Mouse (Mus musculus) lung, embryonic 16.5 days (tissue): ENCODE measurements around the gene Cmip. TPM values are rescaled to one million over a fixed set of nuclear protein-coding genes. Genes with fewer than 3 reads are reported as not detected.

ENCODE experiments used
- ATAC-seq: fragments of 200-750 bp; cut with Nextera tagmentation; 2 replicates; pipeline ENCODE4 v1.8.0; 2017; ENCODE audit warnings: low read depth, mild to moderate bottlenecking, moderate library complexity
- H3K27ac ChIP-seq: fragments of 300-500 bp; sonication (generic); 2 replicates; pipeline ENCODE4 v1.5.1; 2014; ENCODE audit warnings: mild to moderate bottlenecking, control low read depth, low read length
- H3K27me3 ChIP-seq: fragments of 300-500 bp; sonication (generic); 2 replicates; pipeline ENCODE4 v1.6.1; 2014; ENCODE audit warnings: low read depth, low read length, mixed read lengths; ENCODE audit not compliant: control insufficient read depth, insufficient read depth
- H3K36me3 ChIP-seq: fragments of 300-500 bp; sonication (generic); 2 replicates; pipeline ENCODE4 v1.6.1; 2014; ENCODE audit warnings: low read length; ENCODE audit not compliant: control insufficient read depth, insufficient read depth
- H3K4me1 ChIP-seq: fragments of 300-500 bp; sonication (generic); replicated peaks from 2 replicates; pipeline ENCODE4 v1.6.1; 2014; ENCODE audit warnings: low read length, mixed read lengths; ENCODE audit not compliant: control insufficient read depth, insufficient read depth
- H3K4me2 ChIP-seq: fragments of 300-500 bp; sonication (generic); 2 replicates; pipeline ENCODE4 v1.6.1; 2014; ENCODE audit warnings: low read depth, low read length, control low read depth
- H3K4me3 ChIP-seq: fragments of 300-500 bp; sonication (generic); 2 replicates; pipeline ENCODE4 v1.5.1; 2014; ENCODE audit warnings: mild to moderate bottlenecking, low read length, control low read depth
- H3K9ac ChIP-seq: fragments of 300-500 bp; sonication (generic); 2 replicates; pipeline ENCODE4 v1.6.1; 2014; ENCODE audit warnings: low read length, control low read depth
- H3K9me3 ChIP-seq: fragments of 300-500 bp; sonication (generic); 2 replicates; pipeline ENCODE4 v1.6.1; 2016; ENCODE audit warnings: low read length; ENCODE audit not compliant: control insufficient read depth
- WGBS: fragments of 180-500 bp; shearing (Covaris S2); extraction: QIAGEN DNeasy Blood & Tissue Kit; methylation state at CpG from one replicate; pipeline ENCODE4 v1.1.7; 2014; 5-methylcytosine and 5-hydroxymethylcytosine counted together
- polyA plus RNA-seq: library from polyadenylated mRNA; unstranded; fragments of >200 nt; fragmentation: Nextera tagmentation; extraction: Ambion mirVana; gene quantifications from 2 replicates; pipeline ENCODE4 v1.2.1, GENCODE M21; 2015

The Cmip gene
- polyA plus RNA-seq, 1 experiment from 2014 or later = 11.3 TPM

DNA sequence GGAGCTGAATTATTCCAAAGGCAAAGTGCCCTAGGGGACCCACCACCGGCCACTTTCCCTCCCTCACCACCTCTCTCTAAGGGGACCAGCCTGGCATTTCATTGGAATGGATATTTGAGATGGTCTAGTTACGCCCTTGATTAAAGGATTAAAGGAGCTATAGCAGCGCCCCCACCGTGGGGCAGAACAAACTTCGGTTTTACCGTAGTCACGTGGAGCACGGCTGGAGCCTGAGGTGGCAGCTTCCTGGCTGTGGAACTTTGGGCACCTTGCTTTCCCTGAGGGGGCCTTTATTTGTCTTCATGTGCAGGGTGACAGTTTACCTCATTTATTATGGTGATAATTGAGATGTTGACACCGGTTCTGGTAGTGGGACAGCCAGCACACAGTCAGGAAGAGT, 4.8 kb downstream of the Cmip start:
- Histone ChIP-seq H3K36me3 (no peaks in the 10 kb centered on the region), H3K27ac (no peak overlapping the region), H3K4me1 (peaks cover 56% of the 10 kb centered on the region), H3K4me2 (peak overlapping the region; percentile 70), H3K4me3 (0 out of 2 replicates have a peak overlapping the region, but pooled peaks have one; percentile 84), H3K9ac (no peak overlapping the region), H3K27me3 (no peaks in the 10 kb centered on the region), H3K9me3 (no peaks in the 10 kb centered on the region)
- 36% methylated on average over 9 of the region's 9 CpGs for WGBS
- ATAC-seq = no peak

DNA sequence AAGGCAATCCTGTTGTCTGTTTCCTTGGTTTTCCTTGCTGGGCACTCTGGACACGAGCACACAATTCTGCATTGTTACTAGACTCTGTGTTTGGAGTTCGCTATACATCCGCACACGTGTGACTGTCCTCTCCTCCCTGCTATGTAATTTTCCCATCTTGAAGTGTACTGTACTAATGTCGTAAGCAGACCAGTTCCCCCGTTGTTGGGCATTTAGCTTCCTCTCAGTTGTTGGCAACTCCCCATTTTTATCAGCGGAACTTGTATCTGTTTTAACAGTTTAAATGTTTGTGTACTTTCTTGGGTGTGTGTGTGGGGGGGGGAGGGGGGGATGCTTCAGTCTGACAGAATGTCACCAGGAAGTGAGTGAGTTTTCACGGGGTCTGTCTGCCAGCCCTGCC, 5.8 kb downstream of the Cmip start:
- H3K27ac ChIP-seq = no peak overlapping the region
- H3K27me3 ChIP-seq = no peaks in the 10 kb centered on the region
- no peak overlapping the region for H3K4me3 ChIP-seq
- no peak for ATAC-seq
- no peaks in the 10 kb centered on the region for H3K9me3 ChIP-seq
- H3K4me1 ChIP-seq = peaks cover 59% of the 10 kb centered on the region
- WGBS = 38% methylated on average over 8 of the region's 8 CpGs
- H3K36me3 ChIP-seq = no peaks in the 10 kb centered on the region
- no peak overlapping the region for H3K9ac ChIP-seq
- no peak overlapping the region for H3K4me2 ChIP-seq

DNA sequence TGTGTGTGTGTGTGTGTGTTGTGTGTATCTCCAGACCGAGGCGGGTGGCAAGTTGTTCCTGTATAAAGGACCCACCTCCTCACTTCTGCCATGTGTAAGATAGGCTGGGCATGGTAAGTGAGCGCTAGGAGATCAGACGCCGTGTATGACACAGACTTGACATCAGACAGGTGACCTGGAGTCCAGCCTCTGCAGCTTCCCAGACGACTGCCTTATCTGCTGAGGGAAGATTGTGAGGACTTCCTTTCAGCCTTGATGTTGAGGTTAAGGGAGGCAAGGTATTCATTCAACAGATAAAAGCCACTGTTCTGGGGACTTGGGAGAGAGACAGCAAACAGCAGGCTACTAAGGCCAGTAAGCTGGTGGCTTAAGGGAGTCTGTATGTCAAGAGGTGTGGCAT, 6.6 kb downstream of the Cmip start:
- no peaks in the 10 kb centered on the region for H3K9me3 ChIP-seq
- no peak overlapping the region for H3K9ac ChIP-seq
- H3K4me1 ChIP-seq = peaks cover 58% of the 10 kb centered on the region
- ATAC-seq = no peak
- H3K4me2 ChIP-seq = no peak overlapping the region
- no peaks in the 10 kb centered on the region for H3K27me3 ChIP-seq
- no peak overlapping the region for H3K27ac ChIP-seq
- H3K4me3 ChIP-seq = no peak overlapping the region
- 52% methylated on average over 6 of the region's 6 CpGs for WGBS
- H3K36me3 ChIP-seq = no peaks in the 10 kb centered on the region; the same call in 1 of the 2 replicates

- H3K9ac ChIP-seq = no peak overlapping the region
- no peak overlapping the region for H3K4me2 ChIP-seq
- H3K4me3 ChIP-seq = no peak overlapping the region
- peaks cover 43% of the 10 kb centered on the region for H3K4me1 ChIP-seq
- WGBS = 73% methylated on average over 5 of the region's 5 CpGs
- H3K27ac ChIP-seq = no peak overlapping the region
- ATAC-seq = no peak
- no peaks in the 10 kb centered on the region; the same call in 1 of the 2 replicates for H3K36me3 ChIP-seq
- no peaks in the 10 kb centered on the region for H3K9me3 ChIP-seq
- H3K27me3 ChIP-seq = no peaks in the 10 kb centered on the region
Observed at GRCm38 (mm10) chr8:117265079-117265478, 8.2 kb downstream of the Cmip start.

GRCm38 (mm10) chr8:117267403-117268129, 10.7 kb downstream of the Cmip start:
- no peak overlapping the region for H3K9ac ChIP-seq
- no peak overlapping the region for H3K4me2 ChIP-seq
- no peaks in the 10 kb centered on the region for H3K9me3 ChIP-seq
- no peak overlapping the region for H3K27ac ChIP-seq
- no peak overlapping the region for H3K4me3 ChIP-seq
- no peaks in the 10 kb centered on the region; the same call in 1 of the 2 replicates for H3K36me3 ChIP-seq
- H3K4me1 ChIP-seq = peaks cover 20% of the 10 kb centered on the region
- ATAC-seq = 0 out of 2 replicates have a peak, but pooled peaks have one; percentile 24
- WGBS = 71% methylated on average over 11 of the region's 11 CpGs
- no peaks in the 10 kb centered on the region for H3K27me3 ChIP-seq

DNA sequence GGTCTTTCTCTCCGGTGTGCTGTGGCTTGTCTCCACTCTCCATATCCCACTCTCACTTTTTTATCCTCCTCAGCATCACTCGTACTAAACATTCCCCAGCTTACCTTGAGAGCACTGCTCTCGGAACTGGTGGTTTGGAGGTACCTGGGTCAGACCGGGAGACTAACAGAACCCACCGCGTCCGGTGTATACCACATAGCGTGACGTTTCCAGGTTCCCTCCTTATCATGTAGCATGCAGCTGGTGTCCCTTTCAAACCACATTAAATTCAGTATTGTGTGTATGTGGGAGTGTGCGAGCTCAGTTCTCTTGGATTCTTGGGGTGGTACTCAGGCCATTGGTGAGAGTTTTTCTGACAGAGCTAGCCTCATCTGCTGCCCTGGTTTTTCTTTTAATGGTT, 21.4 kb downstream of the Cmip start:
- H3K4me2 ChIP-seq = no peak overlapping the region
- H3K9ac ChIP-seq = no peak overlapping the region
- no peaks in the 10 kb centered on the region for H3K27me3 ChIP-seq
- H3K4me1 ChIP-seq = peaks cover 23% of the 10 kb centered on the region
- no peak overlapping the region for H3K4me3 ChIP-seq
- no peak for ATAC-seq
- WGBS = 83% methylated on average over 10 of the region's 10 CpGs
- H3K9me3 ChIP-seq = no peaks in the 10 kb centered on the region
- no peak overlapping the region for H3K27ac ChIP-seq
- H3K36me3 ChIP-seq = no peaks in the 10 kb centered on the region; the same call in 1 of the 2 replicates

DNA sequence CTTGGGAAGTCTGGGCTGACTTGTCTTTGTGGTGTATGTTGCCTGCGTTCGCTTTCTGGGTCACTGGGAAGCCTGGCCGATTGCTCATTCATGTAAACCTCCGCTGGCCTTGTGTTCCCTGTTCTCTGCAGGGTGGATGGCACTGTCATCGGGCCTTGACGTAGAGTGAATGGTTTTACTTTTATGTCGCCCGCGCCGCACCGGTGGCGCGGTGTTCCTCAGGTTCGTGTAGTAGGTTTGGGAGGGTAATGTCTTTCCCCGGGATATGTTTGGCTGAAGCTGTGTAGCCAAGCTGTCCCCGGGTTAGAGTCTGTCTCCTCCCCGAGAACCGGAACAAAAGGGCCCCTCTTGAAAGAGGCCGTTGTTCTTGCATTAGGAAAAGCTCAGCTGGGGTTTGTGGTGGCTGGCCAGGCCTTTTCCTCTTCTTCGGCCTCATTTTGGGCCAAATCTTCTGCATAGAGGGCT, 21.8 kb downstream of the Cmip start:
- Histone ChIP-seq H3K4me2 (no peak overlapping the region), H3K4me1 (peaks cover 23% of the 10 kb centered on the region), H3K9me3 (no peaks in the 10 kb centered on the region), H3K27me3 (no peaks in the 10 kb centered on the region), H3K4me3 (no peak overlapping the region), H3K27ac (no peak overlapping the region), H3K9ac (no peak overlapping the region), H3K36me3 (no peaks in the 10 kb centered on the region; the same call in 1 of the 2 replicates)
- no peak for ATAC-seq
- WGBS = 76% methylated on average over 20 of the region's 20 CpGs

GRCm38 (mm10) chr8:117280488-117280887, 23.6 kb downstream of the Cmip start:
- WGBS = 57% methylated on average over 7 of the region's 7 CpGs
- no peak overlapping the region for H3K4me3 ChIP-seq
- ATAC-seq = peak; percentile 33; the same call in 1 of the 2 replicates
- H3K9me3 ChIP-seq = no peaks in the 10 kb centered on the region
- peaks cover 4% of the 10 kb centered on the region for H3K36me3 ChIP-seq
- no peaks in the 10 kb centered on the region for H3K27me3 ChIP-seq
- no peak overlapping the region for H3K9ac ChIP-seq
- H3K27ac ChIP-seq = peak overlapping the region; percentile 40
- H3K4me2 ChIP-seq = no peak overlapping the region
- peaks cover 23% of the 10 kb centered on the region for H3K4me1 ChIP-seq

DNA sequence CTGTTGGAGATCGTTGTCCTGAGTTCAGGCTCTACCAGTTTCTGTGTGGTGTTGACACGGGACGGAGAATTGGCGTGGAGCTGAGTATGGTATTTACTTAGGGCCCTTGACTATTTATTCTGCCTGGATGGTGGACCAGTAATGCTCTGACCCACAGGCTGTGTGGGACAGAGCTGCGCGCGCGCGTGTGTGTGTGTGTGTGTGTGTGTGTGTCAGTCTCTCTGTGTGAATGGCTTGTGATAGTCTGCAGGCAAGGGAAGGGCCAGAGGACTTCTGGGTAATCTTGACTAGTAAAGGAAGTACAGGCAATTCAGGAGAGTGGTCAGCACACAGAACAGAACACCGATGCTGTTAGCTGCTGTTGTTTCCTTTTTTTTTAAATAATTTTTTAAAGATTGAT, 24.8 kb downstream of the Cmip start:
- peak overlapping the region; percentile 58 for H3K27ac ChIP-seq
- H3K27me3 ChIP-seq = no peaks in the 10 kb centered on the region
- no peak overlapping the region for H3K9ac ChIP-seq
- no peak overlapping the region for H3K4me3 ChIP-seq
- peaks cover 11% of the 10 kb centered on the region for H3K36me3 ChIP-seq
- H3K4me2 ChIP-seq = peak overlapping the region; percentile 23; the same call in 1 of the 2 replicates
- ATAC-seq = peak; percentile 21; the same call in 1 of the 2 replicates
- H3K4me1 ChIP-seq = peaks cover 23% of the 10 kb centered on the region
- 64% methylated on average over 10 of the region's 10 CpGs for WGBS
- H3K9me3 ChIP-seq = no peaks in the 10 kb centered on the region
